Mouse (Mus musculus): ENCODE results near the gene Marveld2. TPM values are rescaled to one million over a fixed set of nuclear protein-coding genes. Genes with fewer than 3 reads are reported as not detected.
A peak's percentile ranks its signal among the peaks of the same experiment; 100 is the strongest.

Gene Marveld2
- polyA plus RNA-seq, 1 experiment = 2.0 TPM

DNA sequence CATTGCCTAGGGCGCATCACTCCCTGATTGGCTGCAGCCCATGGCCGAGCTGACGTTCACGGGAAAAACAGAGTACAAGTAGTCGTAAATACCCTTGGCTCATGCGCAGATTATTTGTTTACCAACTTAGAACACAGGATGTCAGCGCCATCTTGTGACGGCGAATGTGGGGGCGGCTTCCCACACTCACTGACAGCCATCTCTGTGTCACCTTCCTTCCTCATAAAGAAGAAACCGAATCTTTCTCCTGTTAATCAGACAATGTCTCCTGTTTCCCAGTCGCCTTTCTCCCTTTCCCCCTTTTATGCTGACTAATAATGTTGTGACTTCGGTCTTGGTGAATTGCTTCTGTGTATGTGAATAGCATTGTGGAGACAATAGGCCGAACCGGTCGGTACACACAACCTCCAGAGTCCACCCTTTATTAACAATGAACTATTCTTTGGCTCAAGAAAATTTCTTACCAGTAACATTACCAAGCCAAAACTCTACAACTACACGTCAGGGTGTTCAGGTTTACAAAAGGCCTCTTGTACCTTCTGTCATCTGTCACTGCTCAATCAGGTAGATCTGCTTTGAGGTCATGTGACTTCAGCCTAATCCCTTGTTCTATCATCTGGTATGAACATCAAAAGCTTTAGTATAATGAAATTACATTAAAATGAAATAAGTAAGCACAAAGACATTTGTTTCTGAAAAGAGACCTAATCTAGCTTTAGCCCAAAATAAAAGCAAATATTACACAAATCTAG is 22.6 kb downstream of the Marveld2 start:
- H3K36me3 ChIP-seq (ENCODE audit: control insufficient read depth, insufficient read depth, low read length) = no peaks in the 10 kb centered on the region
- H3K4me3 ChIP-seq (ENCODE audit: control insufficient read depth, insufficient read depth, low read length) = no peak overlapping the region
- H3K27me3 ChIP-seq (ENCODE audit: control insufficient read depth, insufficient read depth, low read length) = no peaks in the 10 kb centered on the region
- TF ChIP-seq POLR2A (IDR thresholded peaks at IDR 0.05; ENCODE audit: control insufficient read depth, extremely low read depth, insufficient read depth, low read length, poor library complexity) (no peak), CTCF (IDR thresholded peaks at IDR 0.05; ENCODE audit: borderline replicate concordance, control insufficient read depth, extremely low read depth, insufficient read depth, low read length, poor library complexity) (no peak)
- no peaks in the 10 kb centered on the region for H3K4me1 ChIP-seq (replicated peaks; ENCODE audit: control insufficient read depth, insufficient read depth, low read length)
- 57% methylated on average over 13 of the region's 17 CpGs for WGBS
- DNase-seq = peak; percentile 14
- peak overlapping the region; percentile 51; the same call in 1 of the 2 replicates for H3K27ac ChIP-seq (ENCODE audit: control insufficient read depth, insufficient read depth, low read length)

DNA sequence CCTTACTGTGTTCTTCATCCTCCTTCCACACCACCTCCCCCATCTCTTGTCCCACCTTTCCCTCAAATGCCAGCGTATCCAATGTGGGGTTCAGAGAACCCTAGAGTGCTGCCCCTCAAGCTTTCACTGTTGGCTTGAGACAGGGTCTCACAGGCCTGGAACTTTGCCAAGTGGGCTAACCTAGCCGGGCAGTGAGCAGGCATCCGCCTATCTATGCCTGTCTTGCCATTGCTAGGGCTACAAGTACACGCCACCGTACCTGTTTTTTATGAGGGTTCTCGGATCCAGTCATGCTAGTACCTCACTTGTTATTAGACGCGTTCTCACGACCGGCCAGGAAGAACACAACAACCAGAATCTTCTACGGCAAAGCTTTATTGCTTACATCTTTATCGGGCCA is 28.1 kb downstream of the Marveld2 start:
- Histone ChIP-seq H3K27me3 (ENCODE audit: control insufficient read depth, insufficient read depth, low read length) (no peaks in the 10 kb centered on the region), H3K36me3 (ENCODE audit: control insufficient read depth, insufficient read depth, low read length) (no peaks in the 10 kb centered on the region; the same call in 1 of the 2 replicates), H3K4me3 (ENCODE audit: control insufficient read depth, insufficient read depth, low read length) (peak overlapping the region; percentile 86), H3K27ac (ENCODE audit: control insufficient read depth, insufficient read depth, low read length) (peak overlapping the region; percentile 91), H3K4me1 (replicated peaks; ENCODE audit: control insufficient read depth, insufficient read depth, low read length) (peaks cover 5% of the 10 kb centered on the region; the same call in 1 of the 2 replicates)
- DNase-seq = no peak
- 68% methylated on average over 12 of the region's 12 CpGs for WGBS
- no peak for TF ChIP-seq POLR2A (IDR thresholded peaks at IDR 0.05; ENCODE audit: control insufficient read depth, extremely low read depth, insufficient read depth, low read length, poor library complexity)
- TF ChIP-seq CTCF (IDR thresholded peaks at IDR 0.05; ENCODE audit: borderline replicate concordance, control insufficient read depth, extremely low read depth, insufficient read depth, low read length, poor library complexity) = no peak

DNA sequence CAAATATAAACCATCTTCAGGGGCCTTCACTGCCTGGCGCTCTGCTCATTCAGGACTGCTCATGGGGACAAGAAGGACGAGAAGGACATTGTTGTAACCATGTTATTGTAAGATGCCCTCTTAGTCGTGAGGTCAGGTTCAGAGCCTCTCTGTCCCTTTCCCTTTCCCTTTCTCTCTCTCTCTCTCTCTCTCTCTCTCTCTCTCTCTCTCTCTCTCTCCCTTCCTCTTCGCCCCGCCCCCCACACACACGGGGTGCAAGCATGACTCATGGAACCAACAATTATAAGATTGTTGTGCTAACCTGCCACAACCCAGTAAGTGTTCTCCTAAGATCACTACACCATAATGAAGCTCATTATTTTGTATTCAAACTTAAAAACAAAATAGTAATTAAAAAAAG is 34.6 kb downstream of the Marveld2 start:
- TF ChIP-seq POLR2A (IDR thresholded peaks at IDR 0.05; ENCODE audit: control insufficient read depth, extremely low read depth, insufficient read depth, low read length, poor library complexity) (no peak), CTCF (IDR thresholded peaks at IDR 0.05; ENCODE audit: borderline replicate concordance, control insufficient read depth, extremely low read depth, insufficient read depth, low read length, poor library complexity) (no peak)
- Histone ChIP-seq H3K36me3 (ENCODE audit: control insufficient read depth, insufficient read depth, low read length) (no peaks in the 10 kb centered on the region), H3K27ac (ENCODE audit: control insufficient read depth, insufficient read depth, low read length) (no peak overlapping the region), H3K4me3 (ENCODE audit: control insufficient read depth, insufficient read depth, low read length) (no peak overlapping the region), H3K27me3 (ENCODE audit: control insufficient read depth, insufficient read depth, low read length) (no peaks in the 10 kb centered on the region), H3K4me1 (replicated peaks; ENCODE audit: control insufficient read depth, insufficient read depth, low read length) (no peaks in the 10 kb centered on the region)
- DNase-seq = no peak
- 59% methylated on average over 6 of the region's 6 CpGs for WGBS

DNA sequence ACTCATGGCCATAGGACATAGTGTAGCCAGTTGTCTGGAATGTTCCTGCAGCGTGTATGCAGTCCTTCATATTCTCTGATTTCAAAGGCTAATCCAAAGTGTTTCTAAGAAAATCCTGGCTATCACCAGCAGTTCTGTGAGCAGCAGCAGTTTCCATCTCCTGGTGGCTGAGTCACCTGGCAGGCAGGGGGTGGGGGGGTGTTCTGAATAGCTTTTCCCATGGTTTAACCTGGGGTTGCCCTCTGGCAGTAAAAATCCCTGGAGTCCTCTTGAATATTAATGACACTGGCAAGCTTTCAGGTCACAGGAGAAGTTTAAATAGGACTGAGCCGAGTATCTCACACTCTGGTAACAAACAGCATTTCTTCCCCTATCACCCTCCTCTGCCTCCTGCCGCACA is 35.1 kb downstream of the Marveld2 start:
- no peak for DNase-seq
- H3K27ac ChIP-seq (ENCODE audit: control insufficient read depth, insufficient read depth, low read length) = no peak overlapping the region
- H3K4me3 ChIP-seq (ENCODE audit: control insufficient read depth, insufficient read depth, low read length) = no peak overlapping the region
- H3K27me3 ChIP-seq (ENCODE audit: control insufficient read depth, insufficient read depth, low read length) = no peaks in the 10 kb centered on the region
- WGBS = 81% methylated on average over 3 of the region's 3 CpGs
- H3K36me3 ChIP-seq (ENCODE audit: control insufficient read depth, insufficient read depth, low read length) = no peaks in the 10 kb centered on the region
- no peak for TF ChIP-seq CTCF (IDR thresholded peaks at IDR 0.05; ENCODE audit: borderline replicate concordance, control insufficient read depth, extremely low read depth, insufficient read depth, low read length, poor library complexity)
- TF ChIP-seq POLR2A (IDR thresholded peaks at IDR 0.05; ENCODE audit: control insufficient read depth, extremely low read depth, insufficient read depth, low read length, poor library complexity) = no peak
- no peaks in the 10 kb centered on the region for H3K4me1 ChIP-seq (replicated peaks; ENCODE audit: control insufficient read depth, insufficient read depth, low read length)

DNA sequence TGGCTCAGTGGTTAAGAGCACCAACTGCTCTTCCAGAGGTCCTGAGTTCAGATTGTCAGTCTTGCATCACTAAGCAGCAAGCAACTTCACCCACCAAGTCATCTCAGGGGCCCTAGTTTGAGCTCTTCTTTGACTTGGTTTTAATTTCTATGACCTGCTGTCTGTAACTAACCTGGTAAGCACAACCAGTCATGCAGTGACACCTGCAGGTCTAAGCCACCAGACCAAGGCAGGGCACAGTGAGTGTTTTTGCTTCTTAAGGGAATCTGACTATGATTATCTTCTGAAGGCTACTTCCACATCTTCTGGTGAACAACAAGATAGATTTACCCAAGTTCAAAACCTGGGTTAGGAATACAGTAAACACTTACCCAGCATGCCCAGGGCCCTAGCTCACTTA is 36.8 kb downstream of the Marveld2 start:
- TF ChIP-seq CTCF (IDR thresholded peaks at IDR 0.05; ENCODE audit: borderline replicate concordance, control insufficient read depth, extremely low read depth, insufficient read depth, low read length, poor library complexity) = no peak
- no peak for TF ChIP-seq POLR2A (IDR thresholded peaks at IDR 0.05; ENCODE audit: control insufficient read depth, extremely low read depth, insufficient read depth, low read length, poor library complexity)
- H3K27ac ChIP-seq (ENCODE audit: control insufficient read depth, insufficient read depth, low read length) = no peak overlapping the region
- DNase-seq = no peak

DNA sequence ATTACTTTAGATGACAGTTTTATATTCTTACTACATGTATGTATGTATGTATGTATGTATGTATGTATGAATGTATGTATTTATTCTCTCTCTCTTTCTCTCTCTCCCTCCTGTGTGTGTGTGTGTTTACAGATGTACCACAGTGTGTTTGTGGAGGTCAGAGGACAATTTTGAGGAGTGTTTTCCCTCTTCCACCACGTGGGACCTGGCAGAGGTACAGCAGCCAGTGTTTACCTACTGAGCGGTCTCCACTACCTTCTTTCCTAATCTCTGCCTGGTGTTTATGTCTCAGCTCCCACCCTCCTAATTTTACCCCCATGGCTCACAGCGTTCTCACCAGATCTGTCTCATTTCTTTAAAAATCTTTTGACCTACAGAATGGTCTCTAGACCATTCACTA is 37.6 kb downstream of the Marveld2 start:
- no peak for TF ChIP-seq CTCF (IDR thresholded peaks at IDR 0.05; ENCODE audit: borderline replicate concordance, control insufficient read depth, extremely low read depth, insufficient read depth, low read length, poor library complexity)
- TF ChIP-seq POLR2A (IDR thresholded peaks at IDR 0.05; ENCODE audit: control insufficient read depth, extremely low read depth, insufficient read depth, low read length, poor library complexity) = no peak
- 80% methylated on average over 3 of the region's 3 CpGs for WGBS

More for the DNA sequence above, 36.8 kb downstream of the Marveld2 start:
- no peaks in the 10 kb centered on the region for H3K36me3 ChIP-seq (ENCODE audit: control insufficient read depth, insufficient read depth, low read length)
- no peak overlapping the region for H3K4me3 ChIP-seq (ENCODE audit: control insufficient read depth, insufficient read depth, low read length)
- H3K4me1 ChIP-seq (replicated peaks; ENCODE audit: control insufficient read depth, insufficient read depth, low read length) = no peaks in the 10 kb centered on the region
- no peaks in the 10 kb centered on the region for H3K27me3 ChIP-seq (ENCODE audit: control insufficient read depth, insufficient read depth, low read length)

More for the DNA sequence above, 37.6 kb downstream of the Marveld2 start:
- Histone ChIP-seq H3K27me3 (ENCODE audit: control insufficient read depth, insufficient read depth, low read length) (no peaks in the 10 kb centered on the region), H3K36me3 (ENCODE audit: control insufficient read depth, insufficient read depth, low read length) (no peaks in the 10 kb centered on the region), H3K27ac (ENCODE audit: control insufficient read depth, insufficient read depth, low read length) (no peak overlapping the region), H3K4me3 (ENCODE audit: control insufficient read depth, insufficient read depth, low read length) (no peak overlapping the region), H3K4me1 (replicated peaks; ENCODE audit: control insufficient read depth, insufficient read depth, low read length) (no peaks in the 10 kb centered on the region)
- DNase-seq = no peak
